Mouse (Mus musculus): ENCODE measurements at regions not wholly inside any gene's neighbourhood (a gene's known extent, or its start where the extent isn't known, plus 50 kb on each side); places are given as distances from the start of the nearest gene placed in this dataset.

DNA sequence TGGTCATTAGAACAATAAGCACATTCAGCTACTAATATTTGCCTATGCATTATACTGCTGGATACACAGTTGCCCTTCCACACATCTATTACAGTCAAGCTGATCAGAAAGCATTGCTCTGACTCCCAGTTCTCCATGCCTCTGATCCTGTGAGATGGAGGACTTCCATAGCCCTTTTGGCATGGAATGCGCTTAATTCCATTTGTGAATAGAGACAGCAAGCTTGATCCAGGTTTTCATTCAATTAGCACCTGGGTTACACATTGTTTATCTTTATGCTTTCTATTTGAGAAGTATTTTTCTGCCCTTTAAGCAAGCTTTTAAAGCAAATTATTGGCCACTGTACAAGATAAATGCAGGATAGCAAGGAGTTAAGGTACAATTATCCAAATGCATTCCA is 158.9 kb upstream of the Ap5m1 start:
- WGBS = 88% methylated on average over 1 of the region's 1 CpGs

DNA sequence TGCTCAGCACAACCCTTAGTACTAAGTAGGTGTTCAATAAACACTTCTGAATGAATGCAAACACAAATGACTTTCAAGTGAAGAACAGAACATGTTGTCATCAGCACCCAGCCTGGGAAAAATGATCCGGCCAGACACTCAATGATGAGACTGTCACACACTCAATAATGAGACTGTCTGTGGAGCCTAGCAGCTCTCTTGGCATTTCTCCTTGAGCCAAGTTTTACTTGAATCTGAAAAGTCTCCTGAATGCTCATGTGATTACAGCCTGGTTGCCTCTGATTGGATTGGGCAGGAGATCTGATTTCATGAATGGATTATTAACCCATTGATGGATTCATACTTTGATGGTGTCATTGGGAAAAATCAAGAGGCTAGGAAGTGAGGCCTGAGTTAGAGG is 161.3 kb upstream of the Ap5m1 start:
- Histone ChIP-seq H3K27ac (ENCODE audit: low read depth, low read length) (no peak overlapping the region), H3K36me3 (ENCODE audit: insufficient read depth, low read length) (no peaks in the 10 kb centered on the region), H3K9ac (replicated peaks; ENCODE audit: low read length, poor library complexity, severe bottlenecking) (no peak overlapping the region), H3K9me3 (ENCODE audit: low read length) (no peaks in the 10 kb centered on the region), H3K27me3 (ENCODE audit: insufficient read depth, low read length) (no peaks in the 10 kb centered on the region), H3K4me3 (ENCODE audit: low read depth, low read length) (no peak overlapping the region), H3K4me1 (ENCODE audit: insufficient read depth, low read length) (no peaks in the 10 kb centered on the region), H3K4me2 (ENCODE audit: low read depth, low read length, poor library complexity, severe bottlenecking) (no peak overlapping the region)
- ATAC-seq (ENCODE audit: low FRiP score) = no peak
- no peak for TF ChIP-seq CTCF (IDR thresholded peaks at IDR 0.05)
- 79% methylated on average over 1 of the region's 1 CpGs for WGBS
- DNase-seq (ENCODE audit: low spot score) = no peak

More for the DNA sequence above, 158.9 kb upstream of the Ap5m1 start:
- DNase-seq (ENCODE audit: low spot score) (no peak), ATAC-seq (ENCODE audit: low FRiP score) (no peak)
- Histone ChIP-seq H3K9me3 (ENCODE audit: low read length) (no peaks in the 10 kb centered on the region), H3K4me3 (ENCODE audit: low read depth, low read length) (no peak overlapping the region), H3K27me3 (ENCODE audit: insufficient read depth, low read length) (no peaks in the 10 kb centered on the region), H3K36me3 (ENCODE audit: insufficient read depth, low read length) (no peaks in the 10 kb centered on the region), H3K4me2 (ENCODE audit: low read depth, low read length, poor library complexity, severe bottlenecking) (no peak overlapping the region), H3K9ac (replicated peaks; ENCODE audit: low read length, poor library complexity, severe bottlenecking) (no peak overlapping the region), H3K27ac (ENCODE audit: low read depth, low read length) (no peak overlapping the region), H3K4me1 (ENCODE audit: insufficient read depth, low read length) (no peaks in the 10 kb centered on the region)
- TF ChIP-seq CTCF (IDR thresholded peaks at IDR 0.05) = no peak

DNA sequence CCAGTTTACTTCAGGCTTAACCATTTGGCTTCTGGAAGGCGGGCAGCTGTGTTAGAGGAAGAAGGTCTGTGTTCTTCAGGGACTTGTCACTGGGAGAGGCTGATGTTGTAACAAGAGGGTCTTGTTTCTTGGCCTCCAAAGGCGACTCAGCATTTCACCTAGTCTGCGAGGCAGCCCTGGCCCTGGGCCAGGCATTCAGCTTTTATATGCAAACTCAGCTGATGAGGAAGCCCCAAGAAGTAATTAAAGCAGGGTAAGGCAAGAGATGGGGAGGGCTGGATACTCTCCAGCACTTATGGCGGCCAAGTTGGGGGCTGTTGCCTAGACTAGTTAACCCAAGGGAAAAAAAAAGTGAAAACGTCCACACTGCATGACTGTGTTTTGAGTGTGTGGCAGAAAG is 162.4 kb upstream of the Ap5m1 start:
- peak; percentile 76 for DNase-seq (ENCODE audit: low spot score)
- 39% methylated on average over 5 of the region's 5 CpGs for WGBS
- H3K4me3 ChIP-seq (ENCODE audit: low read depth, low read length) = no peak overlapping the region
- no peaks in the 10 kb centered on the region for H3K4me1 ChIP-seq (ENCODE audit: insufficient read depth, low read length)
- no peak overlapping the region for H3K27ac ChIP-seq (ENCODE audit: low read depth, low read length)
- no peaks in the 10 kb centered on the region for H3K36me3 ChIP-seq (ENCODE audit: insufficient read depth, low read length)
- no peak for TF ChIP-seq CTCF (IDR thresholded peaks at IDR 0.05)
- H3K27me3 ChIP-seq (ENCODE audit: insufficient read depth, low read length) = no peaks in the 10 kb centered on the region
- no peak overlapping the region for H3K9ac ChIP-seq (replicated peaks; ENCODE audit: low read length, poor library complexity, severe bottlenecking)
- H3K9me3 ChIP-seq (ENCODE audit: low read length) = no peaks in the 10 kb centered on the region
- no peak overlapping the region for H3K4me2 ChIP-seq (ENCODE audit: low read depth, low read length, poor library complexity, severe bottlenecking)
- ATAC-seq (ENCODE audit: low FRiP score) = no peak

DNA sequence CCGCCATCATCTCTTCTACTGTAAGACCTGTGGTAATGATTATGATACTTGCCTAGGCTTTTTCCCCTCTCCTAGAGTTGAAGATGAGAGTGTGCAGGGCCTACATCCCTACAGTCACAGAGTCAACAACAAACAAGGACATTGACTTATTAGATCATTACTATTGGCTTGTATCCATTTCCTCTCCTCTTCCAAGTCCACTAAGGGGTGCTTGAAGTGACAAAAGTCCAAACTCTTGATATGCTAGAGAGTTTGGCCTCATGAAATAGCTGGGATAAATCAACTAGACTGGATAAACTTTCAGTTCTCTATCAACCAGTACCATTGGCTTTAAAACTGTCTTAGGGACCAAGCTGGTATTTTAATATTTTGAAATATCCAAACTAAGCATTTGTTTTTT is 165.7 kb upstream of the Ap5m1 start:
- peaks cover 9% of the 10 kb centered on the region; the same call in 1 of the 2 replicates for H3K9me3 ChIP-seq (ENCODE audit: low read length)
- no peaks in the 10 kb centered on the region for H3K36me3 ChIP-seq (ENCODE audit: insufficient read depth, low read length)
- H3K27ac ChIP-seq (ENCODE audit: low read depth, low read length) = no peak overlapping the region
- 97% methylated on average over 1 of the region's 1 CpGs for WGBS
- no peak overlapping the region for H3K4me3 ChIP-seq (ENCODE audit: low read depth, low read length)
- TF ChIP-seq CTCF (IDR thresholded peaks at IDR 0.05) = no peak
- no peak overlapping the region for H3K4me2 ChIP-seq (ENCODE audit: low read depth, low read length, poor library complexity, severe bottlenecking)
- H3K27me3 ChIP-seq (ENCODE audit: insufficient read depth, low read length) = no peaks in the 10 kb centered on the region
- DNase-seq (ENCODE audit: low spot score) (no peak), ATAC-seq (ENCODE audit: low FRiP score) (no peak)
- no peaks in the 10 kb centered on the region for H3K4me1 ChIP-seq (ENCODE audit: insufficient read depth, low read length)
- H3K9ac ChIP-seq (replicated peaks; ENCODE audit: low read length, poor library complexity, severe bottlenecking) = no peak overlapping the region

DNA sequence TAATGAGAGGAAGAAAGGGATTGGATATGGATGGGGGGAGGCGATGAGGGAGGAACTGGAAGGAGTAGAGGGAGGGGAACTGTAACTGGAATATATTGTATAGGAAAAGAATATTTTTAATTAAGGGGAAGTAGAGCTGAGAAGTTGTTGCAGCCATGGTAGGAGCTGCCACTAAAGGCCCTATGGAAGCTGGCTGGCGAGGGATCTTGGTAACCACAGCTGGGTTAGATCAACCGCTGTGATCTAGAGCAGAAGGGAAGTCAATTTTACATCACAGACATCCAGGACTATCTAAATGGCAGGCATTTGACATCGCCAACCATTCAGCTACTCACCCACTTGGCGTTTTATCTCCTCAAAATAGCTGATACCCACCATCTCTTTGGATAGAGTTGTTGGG is 168.8 kb upstream of the Ap5m1 start:
- WGBS = 96% methylated on average over 5 of the region's 5 CpGs
- TF ChIP-seq CTCF (IDR thresholded peaks at IDR 0.05) = no peak
- Histone ChIP-seq H3K4me2 (ENCODE audit: low read depth, low read length, poor library complexity, severe bottlenecking) (no peak overlapping the region), H3K9me3 (ENCODE audit: low read length) (peaks cover 9% of the 10 kb centered on the region; the same call in 1 of the 2 replicates), H3K4me3 (ENCODE audit: low read depth, low read length) (no peak overlapping the region), H3K4me1 (ENCODE audit: insufficient read depth, low read length) (no peaks in the 10 kb centered on the region), H3K27ac (ENCODE audit: low read depth, low read length) (no peak overlapping the region), H3K27me3 (ENCODE audit: insufficient read depth, low read length) (peaks cover 7% of the 10 kb centered on the region; the same call in 1 of the 2 replicates), H3K36me3 (ENCODE audit: insufficient read depth, low read length) (no peaks in the 10 kb centered on the region), H3K9ac (replicated peaks; ENCODE audit: low read length, poor library complexity, severe bottlenecking) (no peak overlapping the region)
- DNase-seq (ENCODE audit: low spot score) = no peak
- ATAC-seq (ENCODE audit: low FRiP score) = no peak

DNA sequence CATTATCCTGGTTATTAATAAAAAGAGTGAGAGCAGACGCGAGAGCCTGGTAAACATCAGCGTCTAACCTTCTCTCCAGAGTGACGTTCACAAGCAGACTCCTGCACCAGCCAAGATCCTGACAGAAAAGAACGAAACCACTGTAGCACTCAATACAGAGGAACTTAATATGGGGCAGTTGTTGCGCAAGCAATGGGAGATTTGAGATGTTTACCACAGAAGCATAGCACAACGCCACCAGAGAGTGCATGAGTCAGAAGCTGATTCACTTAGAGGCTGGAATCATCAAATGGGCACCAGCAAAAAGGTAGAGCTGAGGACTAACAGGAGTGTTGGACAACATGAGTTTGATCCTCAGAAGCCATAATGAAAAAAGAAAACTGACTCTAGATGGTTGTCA is 169.7 kb upstream of the Ap5m1 start:
- Histone ChIP-seq H3K4me2 (ENCODE audit: low read depth, low read length, poor library complexity, severe bottlenecking) (no peak overlapping the region), H3K4me1 (ENCODE audit: insufficient read depth, low read length) (no peaks in the 10 kb centered on the region), H3K27ac (ENCODE audit: low read depth, low read length) (no peak overlapping the region), H3K27me3 (ENCODE audit: insufficient read depth, low read length) (peaks cover 7% of the 10 kb centered on the region; the same call in 1 of the 2 replicates), H3K36me3 (ENCODE audit: insufficient read depth, low read length) (no peaks in the 10 kb centered on the region), H3K9me3 (ENCODE audit: low read length) (peaks cover 9% of the 10 kb centered on the region; the same call in 1 of the 2 replicates), H3K9ac (replicated peaks; ENCODE audit: low read length, poor library complexity, severe bottlenecking) (no peak overlapping the region), H3K4me3 (ENCODE audit: low read depth, low read length) (no peak overlapping the region)
- ATAC-seq (ENCODE audit: low FRiP score) (no peak), DNase-seq (ENCODE audit: low spot score) (no peak)
- 85% methylated on average over 7 of the region's 7 CpGs for WGBS
- no peak for TF ChIP-seq CTCF (IDR thresholded peaks at IDR 0.05)
